Mouse (Mus musculus) bone marrow macrophage, adult 2 months (primary cell): Measurements from ENCODE around the gene Msl1. TPM values are rescaled to one million over a fixed set of nuclear protein-coding genes. Genes with fewer than 3 reads are reported as not detected.

Source experiments
- H3K27ac ChIP-seq: 2 replicates; pipeline ENCODE4 v1.5.1; 2012; ENCODE audit warnings: low read depth, low read length; ENCODE audit not compliant: insufficient read depth
- H3K4me1 ChIP-seq: 2 replicates; pipeline ENCODE4 v1.6.1; 2012; ENCODE audit warnings: low read length; ENCODE audit not compliant: control insufficient read depth, insufficient read depth
- H3K4me3 ChIP-seq: 2 replicates; pipeline ENCODE4 v1.5.1; 2012; ENCODE audit warnings: mild to moderate bottlenecking, low read length, moderate library complexity; ENCODE audit not compliant: insufficient read depth
- CTCF ChIP-seq: IDR thresholded peaks from 2 replicates; pipeline ENCODE4 v1.5.1; 2012; ENCODE audit warnings: low read depth, mild to moderate bottlenecking, low read length, moderate library complexity
- POLR2A ChIP-seq: IDR thresholded peaks from 2 replicates; pipeline ENCODE4 v1.6.1; 2012; ENCODE audit warnings: mild to moderate bottlenecking, low read depth, low read length, borderline replicate concordance
- polyA plus RNA-seq: library from polyadenylated mRNA; stranded (reverse); fragments of >200 nt; gene quantifications from 2 replicates; pipeline ENCODE4 v1.2.4, GENCODE M21; 2012; ENCODE audit not compliant: missing spikeins, insufficient read depth, insufficient read length

Gene Msl1
- polyA plus RNA-seq, 1 experiment = 79.3 TPM

GRCm38 (mm10) chr11:98791448-98791847 lies 3.9 kb upstream of the Msl1 start:
- H3K4me1 ChIP-seq = peaks cover 27% of the 10 kb centered on the region
- no peak overlapping the region for H3K27ac ChIP-seq
- no peak for TF ChIP-seq POLR2A
- TF ChIP-seq CTCF = no peak
- H3K4me3 ChIP-seq = no peak overlapping the region

GRCm38 (mm10) chr11:98792081-98792480 lies 3.2 kb upstream of the Msl1 start:
- TF ChIP-seq CTCF = no peak
- TF ChIP-seq POLR2A = no peak
- H3K4me1 ChIP-seq = peaks cover 25% of the 10 kb centered on the region
- no peak overlapping the region for H3K27ac ChIP-seq

GRCm38 (mm10) chr11:98794469-98795014 lies 774 bp upstream of the Msl1 start:
- TF ChIP-seq CTCF (0 out of 2 replicates have a peak, but pooled peaks have one; percentile 17), POLR2A (no peak)
- peak overlapping the region; percentile 97 for H3K27ac ChIP-seq
- H3K4me1 ChIP-seq = peaks cover 20% of the 10 kb centered on the region
- peak overlapping the region; percentile 80 for H3K4me3 ChIP-seq

More at GRCm38 (mm10) chr11:98792081-98792480, 3.2 kb upstream of the Msl1 start:
- no peak overlapping the region for H3K4me3 ChIP-seq

GRCm38 (mm10) chr11:98795714-98796514 lies 598 bp downstream of the Msl1 start:
- Histone ChIP-seq H3K4me3 (peak overlapping the region; percentile 79), H3K4me1 (peaks cover 14% of the 10 kb centered on the region), H3K27ac (peak overlapping the region; percentile 90)
- no peak for TF ChIP-seq POLR2A
- no peak for TF ChIP-seq CTCF

- no peak for TF ChIP-seq POLR2A
- H3K27ac ChIP-seq = peak overlapping the region; percentile 90
- H3K4me3 ChIP-seq = peak overlapping the region; percentile 79
- H3K4me1 ChIP-seq = peaks cover 19% of the 10 kb centered on the region
Observed at GRCm38 (mm10) chr11:98796515-98797216, 1.4 kb downstream of the Msl1 start.

GRCm38 (mm10) chr11:98797306-98797705 lies 2.0 kb downstream of the Msl1 start:
- no peak overlapping the region for H3K27ac ChIP-seq
- H3K4me1 ChIP-seq = peaks cover 20% of the 10 kb centered on the region
- H3K4me3 ChIP-seq = peak overlapping the region; percentile 79
- TF ChIP-seq POLR2A = no peak
- no peak for TF ChIP-seq CTCF

- Histone ChIP-seq H3K4me1 (peaks cover 20% of the 10 kb centered on the region), H3K4me3 (peak overlapping the region; percentile 79; the same call in 1 of the 2 replicates), H3K27ac (no peak overlapping the region)
- no peak for TF ChIP-seq CTCF
- no peak for TF ChIP-seq POLR2A
Observed at GRCm38 (mm10) chr11:98797909-98798308, 2.6 kb downstream of the Msl1 start.

- no peak within 1 kb of the TSS for H3K27ac ChIP-seq
- H3K4me1 ChIP-seq = peaks cover 11% of the 10 kb centered on the region
- TF ChIP-seq POLR2A = no peak
- no peak for TF ChIP-seq CTCF
- H3K4me3 ChIP-seq = no peak within 1 kb of the TSS
Observed at GRCm38 (mm10) chr11:98804605-98805004, 9.3 kb downstream of the Msl1 start, which contains the start of gene Casc3. TSS of gene Casc3 (plus strand) at chr11:98804905.

GRCm38 (mm10) chr11:98808417-98808816 lies 13.1 kb downstream of the Msl1 start:
- Histone ChIP-seq H3K27ac (no peak overlapping the region), H3K4me3 (no peak overlapping the region), H3K4me1 (peaks cover 18% of the 10 kb centered on the region)
- TF ChIP-seq CTCF (no peak), POLR2A (no peak)

- peaks cover 26% of the 10 kb centered on the region for H3K4me1 ChIP-seq
- H3K27ac ChIP-seq = peak overlapping the region; percentile 78
- peak overlapping the region; percentile 81 for H3K4me3 ChIP-seq
- TF ChIP-seq CTCF (no peak), POLR2A (0 out of 2 replicates have a peak, but pooled peaks have one; percentile 33)
Observed at GRCm38 (mm10) chr11:98809457-98810290, 14.4 kb downstream of the Msl1 start.
